Mouse (Mus musculus) olfactory bulb, adult 2 months (tissue): Measurements from ENCODE around the gene Letmd1. TPM values are rescaled to one million over a fixed set of nuclear protein-coding genes. Genes with fewer than 3 reads are reported as not detected.
"Not testable (repeated sequence)": the region's sequence is repeated elsewhere in the genome, so short reads cannot be mapped to it uniquely, and the experiment has no call there.

ENCODE experiments used
- H3K27ac ChIP-seq: fragments of 200-500 bp; 2 replicates; pipeline ENCODE4 v1.5.1; 2012; ENCODE audit warnings: low read depth, low read length; ENCODE audit not compliant: insufficient read depth
- H3K4me1 ChIP-seq: fragments of 200-500 bp; 2 replicates; pipeline ENCODE4 v1.6.1; 2012; ENCODE audit warnings: low read length; ENCODE audit not compliant: control insufficient read depth, insufficient read depth
- H3K4me3 ChIP-seq: fragments of 200-500 bp; 2 replicates; pipeline ENCODE4 v1.5.1; 2012; ENCODE audit warnings: mild to moderate bottlenecking, low read depth, low read length, moderate library complexity; ENCODE audit not compliant: insufficient read depth
- CTCF ChIP-seq: fragments of 200-500 bp; IDR thresholded peaks from 2 replicates; pipeline ENCODE4 v1.5.1; 2012; ENCODE audit warnings: low read depth, mild to moderate bottlenecking, low read length, moderate library complexity; ENCODE audit not compliant: insufficient read depth
- POLR2A ChIP-seq: fragments of 200-500 bp; IDR thresholded peaks from 2 replicates; pipeline ENCODE4 v1.6.1; 2012; ENCODE audit warnings: mild to moderate bottlenecking, low read depth, low read length, moderate library complexity; ENCODE audit not compliant: insufficient read depth
- WGBS: fragments of 180-500 bp; shearing (Covaris S2); methylation state at CpG from one replicate; pipeline ENCODE4 v1.1.7; 2018; 5-methylcytosine and 5-hydroxymethylcytosine counted together
- polyA plus RNA-seq: library from polyadenylated mRNA; stranded (reverse); fragments of >200 nt; gene quantifications from 2 replicates; pipeline ENCODE4 v1.2.4, GENCODE M21; 2012; ENCODE audit warnings: low replicate concordance; ENCODE audit not compliant: missing spikeins, insufficient read depth, insufficient read length

Letmd1 gene
- polyA plus RNA-seq, 1 experiment, result not detected

DNA sequence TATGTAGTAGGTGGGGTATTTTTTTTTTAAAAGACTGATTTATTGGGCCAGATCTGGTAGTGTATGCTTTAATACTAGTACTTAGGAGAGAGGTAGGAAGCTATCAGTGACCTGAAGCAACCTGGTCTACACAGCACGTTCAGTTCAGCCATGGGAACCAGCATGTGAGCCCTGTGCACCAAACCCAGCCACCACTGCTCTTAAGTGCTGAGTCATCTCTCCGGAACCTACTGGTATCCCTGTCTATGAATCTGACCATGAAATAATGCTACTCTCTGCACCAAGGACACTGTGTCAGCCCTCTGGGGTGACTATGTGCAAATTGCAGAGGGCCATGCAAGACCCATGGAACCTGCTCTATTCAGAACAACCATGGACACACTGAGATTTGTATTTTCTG lies 18.2 kb downstream of the Letmd1 start:
- 50% methylated on average over 2 of the region's 2 CpGs for WGBS
- TF ChIP-seq CTCF, result no peak
- no peak for TF ChIP-seq POLR2A
- Histone ChIP-seq H3K4me3 (no peak overlapping the region), H3K27ac (no peak overlapping the region), H3K4me1 (peaks cover 31% of the 10 kb centered on the region)

DNA sequence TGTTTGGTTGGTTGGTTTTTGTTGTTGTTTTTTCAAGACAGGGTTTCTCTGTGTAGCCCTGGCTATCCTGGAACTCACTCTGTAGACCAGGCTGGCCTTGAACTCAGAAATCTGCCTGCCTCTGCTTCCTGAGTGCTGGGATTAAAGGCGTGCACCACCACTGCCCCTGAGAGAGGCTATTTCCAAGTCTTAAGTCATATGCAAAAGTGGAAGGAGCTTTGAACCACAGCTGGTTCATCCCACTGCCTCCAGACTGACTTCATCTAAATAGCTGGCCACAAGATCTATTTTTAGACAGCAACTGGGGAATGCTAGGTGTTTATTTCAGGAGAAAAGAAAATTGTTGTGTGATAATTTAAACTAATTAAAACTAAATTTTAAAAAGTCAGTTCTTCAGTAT lies 19.5 kb downstream of the Letmd1 start:
- H3K4me3 ChIP-seq, H3K27ac ChIP-seq: not testable (repeated sequence)
- 59% methylated on average over 1 of the region's 1 CpGs for WGBS

DNA sequence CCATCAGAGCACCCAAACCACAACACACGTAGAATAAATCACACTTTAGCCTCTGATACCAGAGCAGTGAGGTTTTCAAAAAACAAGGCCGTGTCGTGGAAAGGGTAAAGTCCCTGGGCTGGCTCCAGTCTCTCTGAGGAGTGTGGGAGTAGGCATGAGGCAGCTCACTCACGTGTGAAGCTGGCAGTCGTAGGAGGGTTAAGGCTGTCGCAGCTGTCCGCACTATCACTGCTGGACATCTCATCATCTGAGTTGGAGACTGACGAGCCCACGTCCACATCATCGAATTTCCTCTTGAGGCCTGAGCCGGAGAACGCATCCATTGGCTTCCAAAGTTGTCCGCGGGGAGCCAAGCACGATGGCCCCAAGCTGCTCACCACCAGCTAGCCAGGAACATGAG lies 20.4 kb downstream of the Letmd1 start:
- Histone ChIP-seq H3K4me3 (no peak overlapping the region), H3K27ac (no peak overlapping the region), H3K4me1 (peaks cover 27% of the 10 kb centered on the region)
- no peak for TF ChIP-seq POLR2A
- no peak for TF ChIP-seq CTCF
- 69% methylated on average over 15 of the region's 15 CpGs for WGBS

More for the DNA sequence above, 19.5 kb downstream of the Letmd1 start:
- H3K4me1 ChIP-seq, result peaks cover 27% of the 10 kb centered on the region

DNA sequence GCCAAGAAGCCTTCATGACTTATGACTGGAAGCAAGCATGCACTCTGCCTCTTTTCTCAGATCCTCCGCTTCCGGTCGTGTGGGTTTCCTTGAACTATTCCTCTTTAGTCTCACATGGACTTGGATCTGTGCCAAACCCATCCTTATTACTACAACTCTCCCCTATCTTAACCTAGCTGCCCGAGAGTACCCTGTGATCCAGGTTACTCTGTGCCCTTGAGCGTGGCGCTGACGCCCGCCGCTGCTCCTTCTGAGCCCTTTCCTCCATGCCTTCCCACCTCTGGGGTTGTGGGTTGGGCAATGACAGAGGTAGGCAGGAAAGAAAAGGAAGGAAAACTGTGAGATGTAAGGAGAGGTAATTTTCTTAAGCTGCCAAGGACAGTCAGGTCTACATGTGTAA lies 23.1 kb downstream of the Letmd1 start:
- H3K27ac ChIP-seq, result no peak overlapping the region
- no peak for TF ChIP-seq CTCF
- no peak for TF ChIP-seq POLR2A
- 61% methylated on average over 9 of the region's 9 CpGs for WGBS
- no peak overlapping the region for H3K4me3 ChIP-seq
- H3K4me1 ChIP-seq, result peaks cover 27% of the 10 kb centered on the region

DNA sequence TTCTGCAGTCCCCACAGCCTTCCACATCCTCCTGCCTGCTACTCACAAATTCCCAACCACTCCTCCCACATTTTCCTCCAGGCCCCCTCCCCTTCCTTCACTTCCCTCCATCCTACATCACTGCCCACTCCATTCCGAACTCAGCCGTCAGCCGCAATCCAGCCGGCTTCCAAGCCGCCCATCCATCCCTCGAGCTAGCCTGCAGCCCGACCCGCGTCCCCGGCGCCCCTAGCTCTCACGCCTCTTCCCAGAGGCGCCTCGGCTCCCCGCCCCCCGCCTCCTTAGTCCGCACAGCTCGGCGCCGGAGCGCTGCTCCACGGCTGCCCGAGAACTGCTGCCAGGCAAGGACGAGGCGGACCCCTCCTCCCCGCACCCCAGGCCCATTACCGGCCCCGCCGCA lies 25.8 kb downstream of the Letmd1 start:
- peak overlapping the region; percentile 74 for H3K27ac ChIP-seq
- H3K4me1 ChIP-seq, result peaks cover 14% of the 10 kb centered on the region
- under 1% methylated on average over 29 of the region's 29 CpGs for WGBS
- peak overlapping the region; percentile 92 for H3K4me3 ChIP-seq
- TF ChIP-seq CTCF, result no peak
- no peak for TF ChIP-seq POLR2A

DNA sequence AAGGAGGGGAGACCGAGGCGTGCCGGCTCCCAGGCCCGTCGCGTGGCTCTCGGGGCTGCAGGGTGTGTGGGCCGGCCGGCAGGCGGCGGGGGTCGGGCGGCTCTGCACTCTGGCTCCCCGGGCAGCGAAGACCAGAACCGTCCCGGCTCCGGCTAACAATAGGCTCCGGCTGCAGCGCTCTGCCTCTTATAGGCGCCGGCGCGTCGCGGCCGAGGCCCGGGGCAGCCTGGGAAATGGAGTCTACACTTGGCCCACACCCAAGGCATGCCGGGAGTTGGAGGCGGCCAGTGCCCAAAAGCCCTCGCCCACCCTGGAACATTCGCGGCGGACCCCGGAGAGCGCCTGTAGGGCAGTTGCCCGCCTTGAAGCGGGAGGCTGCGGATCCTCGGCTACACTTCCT lies 26.3 kb downstream of the Letmd1 start, which contains the start of gene Csrnp2:
Csrnp2 (minus strand) TSS at position 387 of the 400 bp plus-strand sequence.
- Histone ChIP-seq H3K4me1 (peaks cover 12% of the 10 kb centered on the region), H3K27ac (peak within 1 kb of the TSS; percentile 82), H3K4me3 (peak within 1 kb of the TSS; percentile 92)
- WGBS, result under 1% methylated on average over 40 of the region's 40 CpGs
- TF ChIP-seq CTCF (no peak; the same call in 1 of the 2 replicates), POLR2A (peak; percentile 100)

DNA sequence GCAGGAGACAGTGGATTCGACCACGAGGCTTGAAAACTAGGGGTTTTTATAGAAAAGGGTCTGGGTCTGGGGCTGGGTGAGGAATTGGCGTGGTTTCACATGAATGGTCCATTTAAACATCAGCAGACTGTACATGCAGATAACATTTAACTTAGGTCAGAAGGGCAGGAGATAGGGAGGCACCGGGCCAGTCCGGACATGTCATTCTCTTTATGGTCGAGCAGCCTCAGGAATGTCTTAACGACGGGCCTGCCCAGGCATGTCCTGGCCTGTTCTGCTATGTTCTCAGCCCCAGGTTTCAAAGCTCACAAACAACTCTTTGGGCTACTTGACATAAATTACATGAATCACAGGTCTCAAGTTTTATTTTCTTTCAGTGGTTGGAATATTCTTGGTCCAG lies 30.7 kb downstream of the Letmd1 start:
- WGBS, result 92% methylated on average over 8 of the region's 8 CpGs
- not testable (repeated sequence) for H3K27ac ChIP-seq, H3K4me3 ChIP-seq, H3K4me1 ChIP-seq

DNA sequence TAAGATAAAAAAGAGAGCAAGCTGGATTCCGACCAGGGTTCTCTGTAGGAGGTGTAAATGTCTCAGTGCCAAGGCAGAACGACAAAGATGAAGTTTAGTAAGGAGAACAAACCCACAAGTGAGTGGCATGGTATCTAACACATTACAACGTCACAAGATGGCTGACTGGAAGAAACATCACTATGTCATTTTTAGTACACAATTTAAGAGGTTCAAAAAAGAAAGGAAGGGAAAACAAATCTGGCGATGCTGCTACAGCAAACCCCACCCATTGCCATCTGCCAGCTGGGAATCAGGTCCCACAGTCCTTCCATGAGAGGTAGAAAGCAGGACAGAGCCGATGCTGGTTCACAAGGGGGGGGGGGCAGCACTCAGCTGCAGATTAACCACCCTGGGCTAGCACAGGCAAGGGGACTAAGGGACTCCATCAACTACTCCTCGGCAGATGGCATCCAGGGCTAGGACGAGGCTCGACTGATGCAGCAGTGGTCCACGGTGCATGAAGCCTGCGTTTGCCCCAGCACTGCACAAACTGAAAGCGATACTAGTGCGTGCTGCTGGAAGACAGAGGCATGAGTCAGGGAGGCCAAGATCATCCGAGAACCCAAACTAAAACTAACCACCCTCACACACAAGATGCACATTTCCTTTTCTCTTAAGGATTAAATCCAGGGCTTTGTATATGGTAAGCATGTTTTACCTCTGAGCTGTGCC lies 39.8 kb downstream of the Letmd1 start:
- TF ChIP-seq CTCF (no peak), POLR2A (no peak)

DNA sequence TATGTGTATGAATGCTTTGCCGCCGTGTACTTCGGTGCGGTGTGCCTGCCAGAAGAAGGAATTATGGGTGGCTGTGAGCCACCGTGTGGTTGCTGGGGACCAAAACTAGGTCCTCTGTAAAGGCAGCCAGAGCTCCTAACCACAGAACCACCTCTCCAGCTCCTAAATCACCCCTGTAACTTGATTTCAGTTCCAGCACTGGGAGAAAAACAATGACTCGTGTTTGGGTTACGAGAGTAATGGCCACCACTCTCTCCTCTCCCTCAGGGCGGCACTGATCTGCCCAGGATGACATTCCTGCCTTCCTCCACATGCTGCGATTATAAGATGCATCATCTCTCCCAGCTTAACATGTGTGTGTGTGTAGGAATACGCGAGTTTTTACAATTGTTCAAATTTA lies 41.2 kb downstream of the Letmd1 start:
- WGBS, result 95% methylated on average over 11 of the region's 11 CpGs
- Histone ChIP-seq H3K4me3 (no peak overlapping the region), H3K27ac (no peak overlapping the region), H3K4me1 (no peaks in the 10 kb centered on the region)
- TF ChIP-seq CTCF, result no peak

More for the DNA sequence above, 39.8 kb downstream of the Letmd1 start:
- H3K4me1 ChIP-seq, result no peaks in the 10 kb centered on the region
- WGBS, result 82% methylated on average over 13 of the region's 13 CpGs
- no peak overlapping the region for H3K27ac ChIP-seq
- no peak overlapping the region for H3K4me3 ChIP-seq

DNA sequence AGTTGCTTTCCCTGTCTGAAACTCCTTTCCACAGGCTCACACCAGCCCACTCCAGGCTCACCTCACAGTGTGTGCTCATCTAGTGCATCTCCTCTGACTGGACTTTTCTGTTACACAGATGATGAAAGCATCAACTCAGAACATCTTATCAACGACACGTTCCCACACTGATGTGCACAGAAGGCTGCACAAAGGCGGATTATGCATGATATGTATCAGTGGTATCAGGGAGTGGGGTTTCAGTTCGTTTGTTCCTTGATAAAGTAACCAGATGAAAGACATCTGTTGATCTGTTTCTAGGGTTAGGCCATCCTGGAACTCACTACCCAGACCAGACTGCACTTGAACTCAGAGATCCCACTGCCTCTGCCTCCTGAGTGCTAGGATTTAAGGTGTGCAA lies 44.6 kb downstream of the Letmd1 start:
- WGBS, result 93% methylated on average over 4 of the region's 4 CpGs
- Histone ChIP-seq H3K27ac (no peak overlapping the region), H3K4me1 (no peaks in the 10 kb centered on the region), H3K4me3 (no peak overlapping the region)
- TF ChIP-seq CTCF (no peak), POLR2A (no peak)
